Mouse (Mus musculus): Measurements from ENCODE around the gene Bbs1.
"Not testable (repeated sequence)": the region's sequence is repeated elsewhere in the genome, so short reads cannot be mapped to it uniquely, and the experiment has no call there.

Gene Bbs1

GRCm38 (mm10) chr19:4905979-4906794 lies at the start of gene Bbs1:
Gene Bbs1, minus strand, starts transcription at chr19:4906628.
- in situ Hi-C loops (cut with MboI, MseI) = loop anchor here (5.0 kb wide), 1 partner anchor 36 kb away; the partner anchor contains the start of gene Peli3

GRCm38 (mm10) chr19:4948641-4949040 lies 42.2 kb upstream of the Bbs1 start:
- in situ Hi-C loops (cut with MboI, MseI) = not testable (repeated sequence)

GRCm38 (mm10) chr19:4945540-4945939 lies 39.1 kb upstream of the Bbs1 start:
- in situ Hi-C loops (cut with MboI, MseI) = no loop called here

GRCm38 (mm10) chr19:4943253-4943588 lies 36.8 kb upstream of the Bbs1 start:
- in situ Hi-C loops (cut with MboI, MseI) = loop anchor here (5.0 kb wide), 1 partner anchor 36 kb away; the partner anchor contains the start of gene Bbs1

GRCm38 (mm10) chr19:4942551-4943252 lies 36.3 kb upstream of the Bbs1 start, which contains the start of gene Peli3:
Gene Peli3, minus strand, starts transcription at chr19:4943127.
- in situ Hi-C loops (cut with MboI, MseI) = loop anchor here (5.0 kb wide), 1 partner anchor 35 kb away; the partner anchor contains the start of gene Bbs1

DNA sequence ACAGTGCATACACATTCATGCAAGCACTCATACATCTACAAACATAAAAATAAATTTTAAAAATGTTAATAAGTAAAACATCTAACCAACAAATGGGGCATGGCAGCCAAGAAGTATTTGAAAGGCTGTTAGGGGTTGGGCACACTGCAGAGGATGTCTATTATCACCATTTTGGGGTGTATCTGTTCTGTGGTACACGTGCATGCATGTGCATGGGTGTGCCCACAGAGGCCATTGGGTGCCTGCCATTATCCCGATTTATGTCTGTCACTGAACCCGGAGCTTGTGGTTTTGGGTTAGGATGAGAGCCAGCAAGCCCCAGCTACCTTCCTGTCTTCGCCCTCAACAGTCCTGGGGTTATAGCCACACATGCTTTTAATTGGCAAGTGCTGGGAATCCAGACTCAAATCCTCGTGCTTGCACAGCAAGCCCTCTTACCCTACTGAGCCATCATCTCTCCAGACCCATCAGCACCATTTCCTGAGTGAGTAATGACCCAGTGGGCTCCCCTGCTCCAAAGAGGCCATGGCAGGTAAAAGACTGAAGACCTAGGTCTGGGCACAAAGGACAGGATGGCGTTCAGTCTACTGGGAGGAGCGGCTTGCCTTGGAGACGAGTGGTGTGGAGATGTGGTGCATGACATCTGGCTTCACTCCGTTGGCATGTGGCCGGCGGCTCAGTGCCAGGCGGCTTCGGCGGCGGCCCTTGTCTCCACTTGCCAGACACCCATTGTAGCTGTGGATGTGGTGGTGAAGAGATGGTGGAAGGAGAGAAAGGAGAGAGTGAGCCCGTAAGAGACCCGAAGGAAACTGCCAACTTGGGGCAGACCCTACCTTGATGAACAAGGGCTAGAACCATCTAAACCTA lies 31.2 kb upstream of the Bbs1 start:
- in situ Hi-C loops (cut with MboI, MseI) = no loop called here

DNA sequence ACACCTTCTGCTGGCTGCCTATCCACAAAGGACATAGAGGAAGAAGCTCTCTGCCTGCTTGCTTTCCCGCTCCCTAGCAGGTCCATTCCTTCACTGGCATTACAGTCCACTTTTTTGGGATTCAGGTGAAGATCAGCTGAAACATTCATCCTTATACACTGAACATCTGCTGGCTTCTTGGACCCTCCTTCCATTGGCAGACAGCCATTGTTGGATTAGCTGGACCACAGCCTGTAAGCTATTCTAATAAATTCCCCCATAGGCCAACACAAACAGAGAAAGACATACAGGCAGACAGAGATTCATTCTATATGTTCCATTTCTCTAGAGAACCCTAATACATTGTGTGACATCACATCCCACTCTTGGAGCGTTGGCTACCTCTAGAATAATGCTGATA lies 30.5 kb upstream of the Bbs1 start:
- in situ Hi-C loops (cut with MboI, MseI) = no loop called here

GRCm38 (mm10) chr19:4928781-4929180 lies 22.4 kb upstream of the Bbs1 start:
- in situ Hi-C loops (cut with MboI, MseI) = loop anchor here (5.0 kb wide), 1 partner anchor 41 kb away; no protein-coding TSS in a partner anchor

GRCm38 (mm10) chr19:4927904-4928531 lies 21.6 kb upstream of the Bbs1 start, which contains the start of gene Dpp3:
Gene Dpp3, minus strand, starts transcription at chr19:4928287.
- in situ Hi-C loops (cut with MboI, MseI) = loop anchor here (5.0 kb wide), 1 partner anchor 41 kb away; no protein-coding TSS in a partner anchor

GRCm38 (mm10) chr19:4925121-4925860 lies 18.9 kb upstream of the Bbs1 start:
- in situ Hi-C loops (cut with MboI, MseI) = loop anchor here (5.0 kb wide), 1 partner anchor 38 kb away; no protein-coding TSS in a partner anchor

GRCm38 (mm10) chr19:4919652-4920051 lies 13.2 kb upstream of the Bbs1 start:
- in situ Hi-C loops (cut with MboI, MseI) = no loop called here

DNA sequence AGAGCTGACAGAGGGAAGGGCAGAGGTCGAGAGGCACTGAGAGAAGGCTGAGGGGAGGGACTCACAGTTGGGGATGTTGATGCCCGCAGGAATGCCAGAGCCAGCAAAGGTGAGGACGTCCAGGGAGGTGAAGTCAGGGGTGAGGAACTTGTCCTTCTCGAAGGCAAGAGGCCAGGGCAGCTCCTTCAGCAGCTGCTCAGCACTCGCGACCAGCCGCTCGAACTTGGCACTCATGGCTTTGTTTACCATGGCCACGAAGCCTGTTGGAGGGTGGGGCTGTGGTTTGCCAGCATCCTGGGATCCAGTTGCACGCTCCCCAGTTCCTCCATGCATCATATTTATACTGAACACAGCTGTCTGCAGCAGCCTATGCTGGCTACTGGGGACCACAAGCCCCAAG lies 10.4 kb upstream of the Bbs1 start:
- in situ Hi-C loops (cut with MboI, MseI) = no loop called here

DNA sequence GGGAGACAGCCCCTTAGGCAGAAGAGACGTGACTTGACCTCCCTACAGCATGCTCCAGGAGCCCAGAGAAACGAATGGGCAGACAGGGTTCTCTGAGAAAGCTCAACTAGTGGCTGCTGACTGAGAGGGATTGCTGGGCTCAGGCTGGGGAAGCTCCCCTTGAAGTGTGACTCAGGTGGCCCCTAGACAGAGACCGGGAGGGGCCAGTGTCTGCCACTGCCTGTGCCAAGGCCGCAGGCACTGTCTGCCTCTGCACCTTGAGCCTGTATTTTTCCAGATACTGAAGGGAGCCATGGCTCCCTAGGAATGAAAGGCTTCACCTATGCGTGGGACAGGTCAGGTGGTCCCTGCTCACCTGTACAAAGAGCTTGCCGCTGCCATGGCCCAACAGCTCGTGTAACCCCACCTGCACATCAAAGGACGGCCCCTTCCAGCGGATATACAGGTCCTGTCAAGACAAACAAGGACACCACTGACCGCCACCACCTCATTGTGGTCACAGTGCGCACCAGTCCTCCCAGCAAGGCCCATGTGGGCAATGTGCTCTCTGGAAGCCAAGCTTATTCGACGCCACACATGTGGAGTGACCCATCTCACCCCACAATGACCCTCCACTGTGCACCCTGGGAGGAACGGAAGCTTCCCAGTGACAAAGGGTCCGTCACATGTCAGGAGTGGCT lies 9.6 kb upstream of the Bbs1 start:
- in situ Hi-C loops (cut with MboI, MseI) = no loop called here

DNA sequence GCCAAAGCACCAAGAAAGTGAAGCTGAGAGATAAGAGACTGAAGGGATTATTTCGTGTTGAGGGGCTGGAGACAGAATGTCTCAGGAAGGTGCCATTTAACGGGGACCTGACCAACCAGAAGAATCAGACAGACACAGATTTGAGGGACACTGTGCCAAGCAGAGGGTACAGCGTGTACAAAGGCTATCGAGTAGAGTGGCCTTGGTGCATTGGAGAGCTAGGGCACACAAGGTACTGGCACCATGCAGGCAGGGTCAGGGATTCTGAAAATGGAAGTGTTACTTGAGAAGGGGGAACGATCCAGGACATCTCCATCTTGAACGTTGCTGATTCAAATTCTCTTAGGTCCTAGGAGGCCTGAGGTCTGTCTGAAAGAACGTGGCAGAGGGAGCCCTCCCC lies 2.9 kb upstream of the Bbs1 start:
- in situ Hi-C loops (cut with MboI, MseI) = loop anchor here (5.0 kb wide), 1 partner anchor 33 kb away; the partner anchor contains the start of gene Peli3

DNA sequence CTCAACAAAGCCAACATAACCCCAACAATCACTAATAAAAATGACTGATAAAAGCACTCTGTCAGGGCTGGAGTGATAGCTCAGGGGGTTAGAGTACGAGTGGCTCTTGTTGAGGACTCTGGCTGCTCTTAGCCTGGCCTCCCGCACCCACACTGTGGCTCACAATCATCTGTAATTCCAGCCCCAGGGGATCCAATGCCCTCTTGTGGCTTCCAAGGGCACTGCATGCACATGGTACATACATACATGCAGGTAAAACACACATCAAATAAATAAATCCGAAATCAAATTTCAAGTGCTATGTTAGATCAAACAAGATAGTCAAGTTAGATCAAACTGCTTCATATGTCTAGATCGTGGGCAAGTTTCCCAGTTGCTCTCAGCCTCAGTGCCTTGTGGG lies 1.7 kb upstream of the Bbs1 start:
- in situ Hi-C loops (cut with MboI, MseI) = loop anchor here (5.0 kb wide), 1 partner anchor 34 kb away; the partner anchor contains the start of gene Peli3

GRCm38 (mm10) chr19:4899888-4900287 lies 6.5 kb downstream of the Bbs1 start:
- in situ Hi-C loops (cut with MboI, MseI) = no loop called here

GRCm38 (mm10) chr19:4898972-4899371 lies 7.5 kb downstream of the Bbs1 start:
- in situ Hi-C loops (cut with MboI, MseI) = no loop called here

DNA sequence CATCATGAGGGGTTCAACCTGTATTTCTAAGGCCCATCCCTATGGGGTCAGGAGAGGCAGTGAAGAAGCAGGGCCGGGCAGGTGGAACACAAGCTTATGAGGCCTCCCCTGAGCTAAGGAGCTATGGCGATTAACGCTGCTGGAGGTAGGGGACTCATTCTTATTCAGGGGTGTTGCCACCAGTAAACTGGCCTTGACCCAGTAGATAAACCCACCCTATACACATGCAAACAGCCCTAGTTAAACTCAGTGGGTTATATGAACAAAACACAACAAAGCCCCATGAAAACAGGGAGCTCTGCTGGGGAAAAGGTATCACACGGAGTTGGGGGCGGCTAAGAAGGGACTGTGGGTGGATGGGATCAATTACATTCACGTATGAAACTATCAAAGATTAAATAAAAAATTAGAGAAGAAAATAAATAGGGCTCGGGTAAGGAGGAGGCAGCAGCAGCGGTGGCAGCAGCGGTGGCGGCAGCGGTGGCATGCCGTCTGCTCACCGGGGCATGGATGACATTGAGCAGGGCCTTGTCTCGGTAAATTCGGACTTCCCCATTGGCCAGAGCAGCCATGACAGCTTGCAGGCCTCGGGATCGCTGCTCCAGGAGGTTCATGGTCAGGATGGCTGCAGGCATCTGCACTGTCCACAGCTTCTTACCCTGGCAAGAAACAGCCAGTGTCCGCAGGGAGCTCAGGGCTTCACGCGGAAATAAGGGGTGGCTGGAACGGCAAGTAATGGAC lies 9.5 kb downstream of the Bbs1 start:
- in situ Hi-C loops (cut with MboI, MseI) = no loop called here

- in situ Hi-C loops (cut with MboI, MseI) = loop anchor here (5.0 kb wide), 1 partner anchor 66 kb away; no protein-coding TSS in a partner anchor
Observed at GRCm38 (mm10) chr19:4891798-4892197, 14.6 kb downstream of the Bbs1 start.

Data from T-helper 2 cell (primary cell).